Mouse (Mus musculus): ENCODE data around the gene Hif1an.

The Hif1an gene

GRCm38 (mm10) chr19:44562652-44563206, at the start of gene Hif1an:
Gene Hif1an (plus strand): TSS chr19:44562850.
- peak; percentile 98 for DNase-seq

GRCm38 (mm10) chr19:44513054-44513833, 49.4 kb upstream of the Hif1an start:
- no peak for DNase-seq

GRCm38 (mm10) chr19:44513921-44514482, 48.6 kb upstream of the Hif1an start:
- no peak for DNase-seq

- no peak for DNase-seq
Observed at GRCm38 (mm10) chr19:44514521-44515451, 47.9 kb upstream of the Hif1an start.

- DNase-seq = no peak
Observed at GRCm38 (mm10) chr19:44515769-44516168, 46.9 kb upstream of the Hif1an start.

- DNase-seq = no peak
Observed at GRCm38 (mm10) chr19:44517996-44518768, 44.5 kb upstream of the Hif1an start.

- DNase-seq = no peak
Observed at GRCm38 (mm10) chr19:44519152-44519551, 43.5 kb upstream of the Hif1an start.

- no peak for DNase-seq
Observed at GRCm38 (mm10) chr19:44525551-44526205, 37.0 kb upstream of the Hif1an start.

GRCm38 (mm10) chr19:44530018-44530417, 32.6 kb upstream of the Hif1an start:
- DNase-seq = no peak

- DNase-seq = no peak
Observed at GRCm38 (mm10) chr19:44535376-44535775, 27.3 kb upstream of the Hif1an start.

- DNase-seq = no peak
Observed at GRCm38 (mm10) chr19:44537416-44537815, 25.2 kb upstream of the Hif1an start.

- no peak for DNase-seq
Observed at GRCm38 (mm10) chr19:44542694-44543178, 19.9 kb upstream of the Hif1an start.

- DNase-seq = no peak
Observed at GRCm38 (mm10) chr19:44544372-44544771, 18.3 kb upstream of the Hif1an start.

GRCm38 (mm10) chr19:44544775-44545174, 17.9 kb upstream of the Hif1an start:
- peak; percentile 75 for DNase-seq

GRCm38 (mm10) chr19:44545321-44546041, 17.2 kb upstream of the Hif1an start, which contains the start of gene Sec31b:
Gene Sec31b (minus strand): TSS chr19:44545864.
- DNase-seq = peak; percentile 27

- DNase-seq = no peak
Observed at GRCm38 (mm10) chr19:44552731-44553130, 9.9 kb upstream of the Hif1an start, which contains the start of gene Gm20538. Gene Gm20538 (minus strand): TSS chr19:44552831.

- DNase-seq = no peak
Observed at GRCm38 (mm10) chr19:44553286-44553685, 9.4 kb upstream of the Hif1an start.

GRCm38 (mm10) chr19:44554490-44554860, 8.2 kb upstream of the Hif1an start:
- no peak for DNase-seq

GRCm38 (mm10) chr19:44554861-44555590, 7.6 kb upstream of the Hif1an start, which contains the start of gene Ndufb8:
Gene Ndufb8 (minus strand): TSS chr19:44555440.
- DNase-seq = peak; percentile 94

GRCm38 (mm10) chr19:44564006-44564405, 1.4 kb downstream of the Hif1an start:
- no peak for DNase-seq
